Comparison of ENCODE assay signal across 8 mouse cellular contexts in genomic region chr2:102052951-102053660, GRCm38 (mm10).
A peak's percentile ranks its signal among the peaks of the same experiment; 100 is the strongest.
DNase-seq lines count a peak whose midpoint lies in the region; ATAC-seq and TF ChIP-seq lines count a peak whose summit lies in the region.

No protein-coding gene starts in this region.

- ATAC-seq in kidney, embryonic 14.5 days (ENCODE audit: low FRiP score, low TSS enrichment), result no peak
- peak; percentile 59 for ATAC-seq in forebrain, embryonic 16.5 days
- ATAC-seq in erythroid progenitor cell, adult 5-6 weeks (replicated peaks; ENCODE audit: low FRiP score, poor library complexity, severe bottlenecking), result no peak

- no peak overlapping the region for H3K27ac ChIP-seq in kidney, embryonic 14.5 days (ENCODE audit: low read depth, low read length)
- peak overlapping the region; percentile 52 for H3K27ac ChIP-seq in forebrain, embryonic 16.5 days (ENCODE audit: low read length)
- peak overlapping the region; percentile 77 for H3K27ac ChIP-seq in layer of hippocampus, adult 2 months

- no peaks in the 10 kb centered on the region for H3K9me3 ChIP-seq in kidney, embryonic 14.5 days (ENCODE audit: control insufficient read depth, low read length)
- H3K9me3 ChIP-seq in forebrain, embryonic 16.5 days (ENCODE audit: control insufficient read depth, low read length), result no peaks in the 10 kb centered on the region

- DNase-seq in kidney, postnatal 10 days, result peak; percentile 41
- DNase-seq in adrenal gland, postnatal 10 days, result peak; percentile 54
- DNase-seq in layer of hippocampus, adult 2 months (ENCODE audit: low spot score in 2 of 2), result peak; percentile 50 to 80
- no peak for DNase-seq in embryo, embryonic 10.5 days (ENCODE audit: low spot score)

- H3K27me3 ChIP-seq in kidney, embryonic 14.5 days (ENCODE audit: control insufficient read depth, insufficient read depth, low read length), result no peaks in the 10 kb centered on the region
- no peaks in the 10 kb centered on the region for H3K27me3 ChIP-seq in forebrain, embryonic 16.5 days (replicated peaks; ENCODE audit: control insufficient read depth, insufficient read depth, low read length)
- H3K27me3 ChIP-seq in myocyte (ENCODE audit: control insufficient read depth, insufficient read depth, insufficient read length), result no peaks in the 10 kb centered on the region

- H3K4me3 ChIP-seq in kidney, embryonic 14.5 days (ENCODE audit: low read length), result no peak overlapping the region
- no peak overlapping the region for H3K4me3 ChIP-seq in forebrain, embryonic 16.5 days (replicated peaks; ENCODE audit: low read length)
- no peak overlapping the region for H3K4me3 ChIP-seq in layer of hippocampus, adult 2 months
- no peak overlapping the region for H3K4me3 ChIP-seq in myocyte

- 80% methylated on average over 10 of the region's 10 CpGs for WGBS in kidney, embryonic 14.5 days
- WGBS in forebrain, embryonic 16.5 days, result 55% methylated on average over 10 of the region's 10 CpGs

- no peak overlapping the region for H3ac ChIP-seq in myocyte (ENCODE audit: control insufficient read depth, insufficient read length)

- TF ChIP-seq CTCF in layer of hippocampus, adult 2 months (conservative IDR thresholded peaks at IDR 0.05), result no peak

- no peaks in the 10 kb centered on the region for H3K79me2 ChIP-seq in myocyte (ENCODE audit: control insufficient read depth, insufficient read depth)

- no peak overlapping the region for H3K4me2 ChIP-seq in kidney, embryonic 14.5 days (replicated peaks; ENCODE audit: low read depth, low read length)
- H3K4me2 ChIP-seq in forebrain, embryonic 16.5 days (ENCODE audit: low read length), result no peak overlapping the region
- peak overlapping the region; percentile 37 for H3K4me2 ChIP-seq in myocyte (ENCODE audit: low read depth)

- H3K36me3 ChIP-seq in kidney, embryonic 14.5 days (ENCODE audit: control insufficient read depth, insufficient read depth, low read length), result no peaks in the 10 kb centered on the region
- no peaks in the 10 kb centered on the region for H3K36me3 ChIP-seq in forebrain, embryonic 16.5 days (ENCODE audit: control insufficient read depth, insufficient read depth)
- peaks cover 9% of the 10 kb centered on the region for H3K36me3 ChIP-seq in myocyte (ENCODE audit: control insufficient read depth, insufficient read depth)

- H3K4me1 ChIP-seq in kidney, embryonic 14.5 days (ENCODE audit: control insufficient read depth, insufficient read depth, low read length), result no peaks in the 10 kb centered on the region
- peaks cover 40% of the 10 kb centered on the region for H3K4me1 ChIP-seq in forebrain, embryonic 16.5 days (replicated peaks; ENCODE audit: control insufficient read depth, insufficient read depth, low read length)

- TF ChIP-seq POLR2A in myocyte (IDR thresholded peaks at IDR 0.05; ENCODE audit: insufficient read length, low read depth), result no peak

- no peak overlapping the region for H3K9ac ChIP-seq in kidney, embryonic 14.5 days (ENCODE audit: low read depth, low read length)
- 0 out of 2 replicates have a peak overlapping the region, but pooled peaks have one; percentile 16 for H3K9ac ChIP-seq in forebrain, embryonic 16.5 days (replicated peaks; ENCODE audit: low read depth, low read length)

TF ChIP-seq in myocyte, 11 proteins besides CTCF, POLR2A, EP300 and RAD21:
- TF ChIP-seq TCF3 (IDR thresholded peaks at IDR 0.05; ENCODE audit: insufficient read length, low read depth), result no peak
- no peak for TF ChIP-seq MYOD1 (IDR thresholded peaks at IDR 0.05; ENCODE audit: control insufficient read depth in 1 of 3, insufficient read length in 2 of 3, low read depth in 2 of 3)
- TF ChIP-seq POLR2AphosphoS2 (IDR thresholded peaks at IDR 0.05; ENCODE audit: insufficient read length, low read depth), result no peak
- TF ChIP-seq USF1 (IDR thresholded peaks at IDR 0.05; ENCODE audit: low read depth), result no peak
- TF ChIP-seq REST (IDR thresholded peaks at IDR 0.05; ENCODE audit: insufficient read depth, insufficient read length), result no peak
- no peak for TF ChIP-seq CEBPB (IDR thresholded peaks at IDR 0.05; ENCODE audit: insufficient read depth, poor library complexity, severe bottlenecking)
- TF ChIP-seq MYOG (IDR thresholded peaks at IDR 0.05; ENCODE audit: control insufficient read depth in 1 of 3, insufficient read depth in 1 of 3, insufficient read length in 2 of 3, low read depth in 2 of 3), result no peak
- TF ChIP-seq TCF12 (IDR thresholded peaks at IDR 0.05; ENCODE audit: insufficient read depth, poor library complexity, severe bottlenecking), result no peak
- no peak for TF ChIP-seq E2F4 (IDR thresholded peaks at IDR 0.05; ENCODE audit: insufficient read depth)
- no peak for TF ChIP-seq MAX (IDR thresholded peaks at IDR 0.05; ENCODE audit: low read depth)
TF ChIP-seq in myocyte: peak in this region for 0.
